Mouse (Mus musculus) bone marrow, adult 2 months (tissue): ENCODE results near the gene Dnajb5.

Experiments used
- CTCF ChIP-seq: fragments of 200-500 bp; IDR thresholded peaks from 2 replicates; pipeline ENCODE4 v1.5.1; 2011; ENCODE audit warnings: low read length, control low read depth; ENCODE audit not compliant: control insufficient read depth, insufficient read depth
- POLR2A ChIP-seq: fragments of 200-500 bp; IDR thresholded peaks from 2 replicates; pipeline ENCODE4 v1.6.1; 2011; ENCODE audit warnings: low read depth, mild to moderate bottlenecking, control low read depth, low read length, borderline replicate concordance; ENCODE audit not compliant: control insufficient read depth

GRCm38 (mm10) chr4:42916617-42917401 lies 32.8 kb upstream of the Dnajb5 start, which contains the start of gene Phf24:
- no peak for TF ChIP-seq POLR2A
- no peak for TF ChIP-seq CTCF
